Mouse (Mus musculus) spleen, postnatal 10 days (tissue): Measurements from ENCODE around the gene 9130023H24Rik.

ENCODE experiments used
- DNase-seq, 2 experiments: peaks; one replicate each; pipeline ENCODE4 v3.0.0; 2021 to 2022; ENCODE audit warnings: low spot score in 2 of 2

The 9130023H24Rik gene

GRCm38 (mm10) chr7:128246496-128247391 is 8.9 kb upstream of the 9130023H24Rik start, which contains the start of gene Tgfb1i1:
Gene Tgfb1i1 (plus strand): TSS chr7:128246812.
- DNase-seq, result no peak

- DNase-seq, result no peak
Measured at GRCm38 (mm10) chr7:128245547-128245946, 7.7 kb upstream of the 9130023H24Rik start.

- no peak for DNase-seq
Measured at GRCm38 (mm10) chr7:128244410-128245025, 6.7 kb upstream of the 9130023H24Rik start.

GRCm38 (mm10) chr7:128243921-128244320 is 6.1 kb upstream of the 9130023H24Rik start:
- DNase-seq, result no peak

GRCm38 (mm10) chr7:128242331-128242730 is 4.5 kb upstream of the 9130023H24Rik start:
- DNase-seq, result no peak

GRCm38 (mm10) chr7:128240131-128240784 is 2.4 kb upstream of the 9130023H24Rik start:
- no peak for DNase-seq

GRCm38 (mm10) chr7:128238991-128239390 is 1.2 kb upstream of the 9130023H24Rik start:
- DNase-seq, result peak in 1 of 2 experiments; percentile 75

GRCm38 (mm10) chr7:128237593-128237926 is 271 bp downstream of the 9130023H24Rik start:
- DNase-seq, result no peak

GRCm38 (mm10) chr7:128236856-128237592 is 807 bp downstream of the 9130023H24Rik start, which contains the start of gene Armc5:
Gene Armc5 (plus strand): TSS chr7:128237342.
- peak; percentile 87 to 91 for DNase-seq

GRCm38 (mm10) chr7:128236426-128236825 is 1.4 kb downstream of the 9130023H24Rik start:
- no peak for DNase-seq

- DNase-seq, result no peak
Measured at GRCm38 (mm10) chr7:128235481-128235880, 2.4 kb downstream of the 9130023H24Rik start.

- no peak for DNase-seq
Measured at GRCm38 (mm10) chr7:128234796-128235195, 3.0 kb downstream of the 9130023H24Rik start.

GRCm38 (mm10) chr7:128231741-128232140 is 6.1 kb downstream of the 9130023H24Rik start:
- DNase-seq, result no peak

GRCm38 (mm10) chr7:128220936-128221335 is 16.9 kb downstream of the 9130023H24Rik start:
- DNase-seq, result no peak

- no peak for DNase-seq
Measured at GRCm38 (mm10) chr7:128219952-128220351, 17.9 kb downstream of the 9130023H24Rik start.

- DNase-seq, result no peak
Measured at GRCm38 (mm10) chr7:128209826-128210225, 28.0 kb downstream of the 9130023H24Rik start.

GRCm38 (mm10) chr7:128208187-128208586 is 29.6 kb downstream of the 9130023H24Rik start:
- peak; percentile 36 to 74 for DNase-seq

GRCm38 (mm10) chr7:128206152-128206551 is 31.7 kb downstream of the 9130023H24Rik start, which contains the start of gene Cox6a2:
Gene Cox6a2 (minus strand): TSS chr7:128206387.
- DNase-seq, result no peak

- DNase-seq, result no peak
Measured at GRCm38 (mm10) chr7:128205695-128206094, 32.1 kb downstream of the 9130023H24Rik start.

GRCm38 (mm10) chr7:128204179-128204578 is 33.7 kb downstream of the 9130023H24Rik start:
- no peak for DNase-seq

- no peak for DNase-seq
Measured at GRCm38 (mm10) chr7:128203071-128203470, 34.8 kb downstream of the 9130023H24Rik start.
